Mouse (Mus musculus): Measurements from ENCODE around the gene Brsk2. TPM values are rescaled to one million over a fixed set of nuclear protein-coding genes. Genes with fewer than 3 reads are reported as not detected.
A peak's percentile ranks its signal among the peaks of the same experiment; 100 is the strongest.

The Brsk2 gene
- total RNA-seq, 2 experiments from 2014 or later, result 2.8 to 4.7 TPM

- no peak for DNase-seq
Observed at GRCm38 (mm10) chr7:142030073-142030472, 80.5 kb downstream of the Brsk2 start.

- peak; percentile 47 for DNase-seq
Observed at GRCm38 (mm10) chr7:142034198-142034597, 84.6 kb downstream of the Brsk2 start.

GRCm38 (mm10) chr7:142035048-142035811, 85.7 kb downstream of the Brsk2 start:
- DNase-seq, result no peak

- peak; percentile 56 for DNase-seq
Observed at GRCm38 (mm10) chr7:142037553-142038170, 88.1 kb downstream of the Brsk2 start.

- DNase-seq, result no peak
Observed at GRCm38 (mm10) chr7:142040756-142041155, 91.2 kb downstream of the Brsk2 start.

GRCm38 (mm10) chr7:142045344-142045743, 95.8 kb downstream of the Brsk2 start:
- no peak for DNase-seq

GRCm38 (mm10) chr7:142045932-142046331, 96.4 kb downstream of the Brsk2 start:
- no peak for DNase-seq

- DNase-seq, result no peak
Observed at GRCm38 (mm10) chr7:142050536-142050935, 101.0 kb downstream of the Brsk2 start.

Small RNA genes within 50 kb of the gene (microRNA-seq; reads per million reads assigned to microRNA genes)
- gene Mir3104, result not detected

Other genes with a start within 250 kb of the Brsk2 start
- not detected for gene Muc5ac, start 160.8 kb upstream of the Brsk2 start, total RNA-seq (2021)
- gene Muc5b, start 110.7 kb upstream of the Brsk2 start, total RNA-seq (2021), result under 1 TPM in 1 of 2 experiments, not detected in 1; 0.03 TPM
- 10 to 100 TPM; 43.0 to 49.4 TPM for gene Tollip, start 31.2 kb upstream of the Brsk2 start, total RNA-seq (2021)
- 10 to 100 TPM; 46.8 to 47.4 TPM for gene Mob2, start 111.3 kb downstream of the Brsk2 start, total RNA-seq (2021)
- gene Dusp8, start 146.1 kb downstream of the Brsk2 start, total RNA-seq (2021), result 10 to 100 TPM in 1 of 2 experiments, 1 to 10 TPM in 1; 7.6 to 11.4 TPM
- not detected for gene Gm45618, start 171.0 kb downstream of the Brsk2 start, total RNA-seq (2021)
- gene Gm39115, start 186.3 kb downstream of the Brsk2 start, total RNA-seq (2021), result not detected
- not detected for gene Gm45337, start 194.9 kb downstream of the Brsk2 start, total RNA-seq (2021)
- not detected for gene Gm29735, start 207.4 kb downstream of the Brsk2 start, total RNA-seq (2021)
- gene Gm4553, start 216.0 kb downstream of the Brsk2 start, total RNA-seq (2021), result not detected
- gene Krtap5-2, start 226.3 kb downstream of the Brsk2 start, total RNA-seq (2021), result not detected
- gene Gm10153, start 240.6 kb downstream of the Brsk2 start, total RNA-seq (2021), result not detected